Mouse (Mus musculus): ENCODE measurements around the gene Lrrc34.

The Lrrc34 gene

DNA sequence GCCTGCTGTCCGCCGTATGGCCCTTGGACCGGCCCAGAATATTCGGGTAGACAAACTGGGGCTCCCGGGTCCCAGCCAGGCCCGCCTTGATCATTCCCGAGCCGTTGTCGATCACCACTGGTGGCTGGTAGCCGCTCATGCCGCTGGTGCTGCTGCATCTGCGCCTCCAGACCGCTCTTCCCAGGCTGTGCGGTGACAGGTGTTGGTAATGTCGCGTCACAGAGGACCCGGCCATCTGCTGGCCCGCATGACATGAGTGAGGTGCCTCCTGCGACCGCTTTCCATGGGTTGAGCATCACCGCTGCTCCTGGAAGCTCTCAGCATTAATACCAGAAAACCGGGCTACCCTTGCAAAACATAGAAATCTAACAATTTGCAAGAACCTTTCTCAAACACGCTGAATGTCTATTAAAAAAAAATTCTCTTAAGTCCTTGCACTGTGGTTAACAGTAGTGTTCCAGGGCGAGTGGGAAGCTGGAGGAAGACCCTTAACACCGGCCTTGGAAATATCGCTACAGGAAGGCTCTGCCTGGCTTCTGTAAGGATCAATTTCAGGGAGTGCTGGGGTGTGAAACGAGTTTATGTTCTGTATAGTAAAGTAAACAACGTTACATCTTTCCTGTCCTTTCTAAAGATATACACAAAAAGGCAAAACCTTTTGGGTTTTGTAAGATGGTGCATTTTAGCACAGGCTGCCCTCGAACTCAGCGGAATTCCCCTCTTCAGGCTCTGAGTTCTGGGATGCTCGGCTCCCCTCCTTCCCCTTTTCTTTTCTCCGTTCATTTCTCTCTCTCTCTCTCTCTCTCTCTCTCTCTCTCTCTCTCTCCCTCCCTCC, 47.7 kb downstream of the Lrrc34 start, which contains the start of gene Actrt3:
TSS of gene Actrt3 (minus strand) at position 229 of the 835 bp plus-strand sequence.
- DNase-seq (ENCODE audit: low spot score in 2 of 2), result peak in 1 of 2 experiments; percentile 15

DNA sequence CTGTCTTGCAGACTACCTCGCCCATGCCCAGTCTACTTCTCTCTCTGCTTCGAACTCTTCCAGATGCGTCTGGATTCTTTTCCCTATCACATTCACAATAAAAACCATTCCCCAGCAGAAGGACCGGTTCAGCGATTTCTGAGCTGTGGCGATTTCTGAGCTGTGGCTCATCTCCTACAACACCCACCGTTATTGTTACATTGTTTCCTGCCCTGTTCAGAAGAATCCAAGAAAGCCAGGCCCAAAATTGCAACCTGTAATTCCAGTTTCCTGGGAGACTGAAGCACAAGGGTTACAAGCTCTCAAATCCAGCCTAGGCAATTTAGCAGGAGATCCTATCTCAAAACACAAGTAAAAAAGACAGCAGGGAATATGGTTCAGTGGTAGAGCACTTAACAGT, 50.4 kb downstream of the Lrrc34 start:
- DNase-seq (ENCODE audit: low spot score in 2 of 2), result no peak

DNA sequence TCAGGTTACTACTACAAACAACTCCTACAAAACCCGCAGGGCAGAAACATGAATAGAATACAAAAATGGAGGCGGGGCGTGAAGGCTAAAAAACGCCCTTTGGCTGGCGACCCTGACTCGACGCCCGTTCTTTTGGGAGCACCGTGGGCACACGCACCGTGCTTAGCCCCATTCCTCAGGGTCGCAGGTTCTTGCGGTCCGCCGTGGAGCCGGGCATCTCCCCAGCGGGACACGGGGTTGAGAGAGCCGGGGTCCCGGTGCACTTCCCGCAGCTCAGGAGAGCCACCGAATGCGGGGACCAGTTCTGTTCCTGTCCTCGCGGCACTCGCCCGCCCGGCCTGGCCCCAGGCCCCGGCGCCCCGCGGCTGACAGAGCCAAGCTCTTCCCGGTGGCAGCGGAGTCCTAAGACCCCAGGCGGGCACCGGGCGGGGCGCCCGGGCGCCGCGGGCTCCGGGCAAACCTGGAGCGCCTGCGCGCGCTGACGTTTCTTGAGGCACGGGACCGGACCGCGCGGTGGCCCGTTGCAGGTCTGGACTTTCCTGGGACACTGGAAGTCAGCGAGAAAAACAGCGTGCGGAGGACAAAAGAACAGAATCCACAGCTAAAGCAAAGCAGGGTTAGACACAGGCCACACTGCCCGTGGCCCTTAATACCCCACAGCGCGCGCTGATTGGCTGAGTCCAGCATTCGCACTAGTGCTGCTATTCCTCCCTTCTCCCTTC, 52.4 kb downstream of the Lrrc34 start:
- DNase-seq (ENCODE audit: low spot score in 2 of 2), result peak; percentile 37 to 39

DNA sequence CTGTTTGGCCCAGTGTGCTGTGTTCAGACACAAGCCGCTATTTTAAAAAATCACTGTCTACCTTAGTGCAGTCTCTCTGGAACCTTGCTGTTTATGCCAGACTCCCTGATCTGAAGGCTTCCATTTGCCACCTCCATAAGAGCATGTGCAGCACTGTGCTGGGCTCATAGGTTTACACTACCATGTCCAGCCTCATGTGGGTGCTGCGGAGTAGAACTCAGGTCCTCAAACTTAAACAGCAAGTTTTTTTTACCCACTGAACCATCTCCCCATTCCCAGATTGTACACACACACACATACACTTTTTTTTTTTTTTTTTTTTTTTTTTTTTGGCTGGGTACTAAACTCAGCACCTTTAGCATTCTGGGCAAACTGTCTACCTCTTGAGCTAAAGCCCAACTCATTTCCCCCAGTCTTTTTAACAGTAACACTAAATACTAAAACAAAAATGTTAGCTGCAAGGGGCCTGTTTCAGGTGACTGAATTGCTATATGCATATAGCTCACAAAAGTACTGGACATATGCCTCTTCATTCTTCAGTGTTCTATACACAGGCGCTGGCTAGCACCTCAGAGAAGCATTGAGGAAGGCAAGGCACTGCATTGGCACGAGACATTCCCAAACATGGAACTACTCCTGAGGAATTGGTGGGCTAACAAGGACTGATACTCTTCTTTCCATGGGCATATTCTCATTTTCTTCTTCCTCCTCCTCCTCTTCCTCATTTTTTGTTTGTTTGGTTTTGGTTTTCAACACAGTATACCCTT, 53.8 kb downstream of the Lrrc34 start:
- no peak for DNase-seq (ENCODE audit: low spot score in 2 of 2)

DNA sequence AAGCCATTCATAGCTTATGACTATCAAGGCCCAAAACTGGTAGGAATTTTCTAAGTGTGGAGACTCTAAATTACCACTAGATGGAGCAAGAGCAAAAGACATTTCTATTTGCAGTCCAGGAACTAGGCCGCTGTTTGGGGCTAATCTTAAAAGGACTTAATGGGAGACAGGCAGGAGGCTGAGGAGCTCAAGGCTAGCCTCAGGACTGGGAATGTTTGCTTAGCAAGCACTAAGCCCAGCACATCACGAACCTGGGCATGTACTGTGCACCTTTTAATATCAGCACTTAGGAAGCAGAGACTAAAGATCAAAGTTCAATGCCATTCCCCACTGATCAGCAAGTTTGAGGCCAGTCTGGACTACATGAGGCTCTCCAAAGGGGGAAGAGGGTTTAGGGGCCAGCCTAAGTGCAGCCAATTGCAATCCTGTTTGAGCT, 55.2 kb downstream of the Lrrc34 start:
- peak; percentile 21 to 39 for DNase-seq (ENCODE audit: low spot score in 2 of 2)

DNA sequence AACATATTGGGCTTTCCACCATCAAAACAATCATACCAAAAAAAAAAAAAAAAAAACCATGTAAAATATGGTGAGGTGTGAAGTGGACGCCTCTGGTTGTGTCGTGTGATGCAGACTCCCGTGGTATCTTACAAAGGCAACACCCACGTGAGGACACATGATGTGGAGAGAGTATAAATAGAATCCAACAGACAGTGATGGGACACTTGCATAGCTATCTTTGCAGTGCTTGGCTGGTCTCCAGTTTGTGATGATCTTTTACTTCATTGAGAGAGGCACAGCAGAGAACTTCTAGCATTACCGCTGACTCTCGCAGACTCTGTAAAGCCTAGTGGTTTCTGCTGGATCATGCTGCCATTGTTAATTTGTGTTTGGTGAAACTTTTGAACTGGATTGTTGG, 58.8 kb downstream of the Lrrc34 start:
- no peak for DNase-seq (ENCODE audit: low spot score in 2 of 2)
